Mouse (Mus musculus): ENCODE results near the gene Prrxl1.

DNA sequence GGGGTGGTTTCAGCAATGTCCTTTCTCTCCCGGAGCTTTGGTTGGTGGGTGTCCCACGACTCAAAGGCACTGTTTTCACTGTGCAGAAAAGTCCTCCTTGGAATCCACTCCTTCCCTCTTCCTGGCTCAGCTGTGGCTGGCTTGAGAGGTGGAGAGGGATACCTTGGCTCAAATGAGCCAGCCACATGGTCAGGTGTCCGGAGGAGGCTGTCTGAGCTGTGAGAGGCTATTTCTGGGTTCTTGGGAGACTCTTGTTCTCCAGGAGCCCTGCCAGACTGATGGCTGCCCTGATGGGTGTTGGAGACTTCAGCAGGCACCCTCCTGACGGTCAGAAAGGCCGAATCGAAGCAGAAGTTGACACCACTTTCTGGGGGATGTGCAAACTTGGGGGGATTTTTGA is 63.9 kb downstream of the Prrxl1 start:
- no peak for TF ChIP-seq TAL1 (IDR thresholded peaks at IDR 0.05; ENCODE audit: low read length)
- no peak for TF ChIP-seq GATA1 (IDR thresholded peaks at IDR 0.05; ENCODE audit: low read length)
